ENCODE assay signal across 1 mouse cellular context in genomic region chr19:42151990-42152389, GRCm38 (mm10).
TF ChIP-seq lines count a peak whose summit lies in the region.

No protein-coding gene starts in this region.

TF ChIP-seq in MEL, 35 proteins besides CTCF, POLR2A, EP300 and RAD21 (continued from another document):
- TF ChIP-seq MYC (IDR thresholded peaks at IDR 0.05; ENCODE audit: low read depth, low read length) (no peak), GATA1 (IDR thresholded peaks at IDR 0.05; ENCODE audit: low read depth, low read length) (no peak), SIN3A (IDR thresholded peaks at IDR 0.05; ENCODE audit: low read length) (0 out of 2 replicates have a peak, but pooled peaks have one; percentile 20), MAFK (IDR thresholded peaks at IDR 0.05; ENCODE audit: borderline replicate concordance, low read depth, low read length) (no peak), POLR2AphosphoS2 (IDR thresholded peaks at IDR 0.05; ENCODE audit: low read length) (no peak), MAX (IDR thresholded peaks at IDR 0.05; ENCODE audit: low read length) (no peak), E2F4 (IDR thresholded peaks at IDR 0.05; ENCODE audit: borderline replicate concordance, low read depth, low read length) (no peak), ZMIZ1 (IDR thresholded peaks at IDR 0.05; ENCODE audit: low read depth, low read length) (no peak), POLR2AphosphoS5 (IDR thresholded peaks at IDR 0.05; ENCODE audit: borderline replicate concordance, low read depth, low read length) (no peak), UBTF (IDR thresholded peaks at IDR 0.05; ENCODE audit: borderline replicate concordance, insufficient read depth, low read depth, low read length) (no peak), MYB (IDR thresholded peaks at IDR 0.05; ENCODE audit: low read depth, low read length) (no peak), NRF1 (IDR thresholded peaks at IDR 0.05; ENCODE audit: insufficient read depth, low read depth, low read length, poor library complexity, severe bottlenecking) (no peak)
